Mouse (Mus musculus) embryonic facial prominence, embryonic 14.5 days (tissue): Measurements from ENCODE around the gene Gm20422. TPM values are rescaled to one million over a fixed set of nuclear protein-coding genes. Genes with fewer than 3 reads are reported as not detected.
"Not testable (repeated sequence)": the region's sequence is repeated elsewhere in the genome, so short reads cannot be mapped to it uniquely, and the experiment has no call there.

Experiments used
- ATAC-seq: fragments of 200-750 bp; cut with Nextera tagmentation; 2 replicates; pipeline ENCODE4 v1.8.0; 2017; ENCODE audit warnings: low read depth, moderate number of reproducible peaks, moderate TSS enrichment
- DNase-seq: peaks from one replicate; pipeline ENCODE4 v3.0.0-alpha.2; 2015; ENCODE audit warnings: low spot score
- H3K27ac ChIP-seq: fragments of 300-500 bp; sonication (generic); replicated peaks from 2 replicates; pipeline ENCODE4 v1.5.1; 2014; ENCODE audit warnings: low read depth, mild to moderate bottlenecking, low read length, moderate library complexity
- H3K27me3 ChIP-seq: fragments of 300-500 bp; sonication (generic); replicated peaks from 2 replicates; pipeline ENCODE4 v1.6.1; 2014; ENCODE audit warnings: low read length; ENCODE audit not compliant: control insufficient read depth, insufficient read depth
- H3K36me3 ChIP-seq: fragments of 300-500 bp; sonication (generic); 2 replicates; pipeline ENCODE4 v1.6.1; 2014; ENCODE audit warnings: low read length, mixed read lengths; ENCODE audit not compliant: control insufficient read depth, insufficient read depth
- H3K4me1 ChIP-seq: fragments of 300-500 bp; sonication (generic); 2 replicates; pipeline ENCODE4 v1.6.1; 2014; ENCODE audit warnings: antibody characterized with exemption, low read length; ENCODE audit not compliant: control insufficient read depth, insufficient read depth
- H3K4me2 ChIP-seq: fragments of 300-500 bp; sonication (generic); 2 replicates; pipeline ENCODE4 v1.6.1; 2014; ENCODE audit warnings: low read depth, mild to moderate bottlenecking, low read length, moderate library complexity, mixed read lengths
- H3K4me3 ChIP-seq: fragments of 300-500 bp; sonication (generic); 2 replicates; pipeline ENCODE4 v1.5.1; 2014; ENCODE audit warnings: low read depth, mild to moderate bottlenecking, low read length
- H3K9ac ChIP-seq: fragments of 300-500 bp; sonication (generic); 2 replicates; pipeline ENCODE4 v1.6.1; 2014; ENCODE audit warnings: low read depth, mild to moderate bottlenecking, low read length, moderate library complexity, mixed read lengths
- H3K9me3 ChIP-seq: fragments of 300-500 bp; sonication (generic); 2 replicates; pipeline ENCODE4 v1.6.1; 2016; ENCODE audit warnings: low read length; ENCODE audit not compliant: control insufficient read depth
- WGBS: fragments of 180-500 bp; shearing (Covaris S2); extraction: QIAGEN DNeasy Blood & Tissue Kit; methylation state at CpG from one replicate; pipeline ENCODE4 v1.1.7; 2014; 5-methylcytosine and 5-hydroxymethylcytosine counted together
- polyA plus RNA-seq: library from polyadenylated mRNA; unstranded; fragments of >200 nt; fragmentation: Nextera tagmentation; extraction: Ambion mirVana; gene quantifications from 2 replicates; pipeline ENCODE4 v1.2.1, GENCODE M21; 2014

Gene Gm20422
- polyA plus RNA-seq, 1 experiment from 2014 or later, result 0.22 TPM

- peaks cover 37% of the 10 kb centered on the region for H3K36me3 ChIP-seq
- no peak overlapping the region for H3K4me3 ChIP-seq
- H3K9ac ChIP-seq, result no peak overlapping the region
- H3K9me3 ChIP-seq, result no peaks in the 10 kb centered on the region
- H3K27ac ChIP-seq, result no peak overlapping the region
- ATAC-seq (no peak), DNase-seq (no peak)
- 88% methylated on average over 8 of the region's 8 CpGs for WGBS
- no peaks in the 10 kb centered on the region for H3K27me3 ChIP-seq
- H3K4me2 ChIP-seq, result no peak overlapping the region
- peaks cover 6% of the 10 kb centered on the region for H3K4me1 ChIP-seq
These were observed 61.2 kb downstream of the Gm20422 start for GRCm38 (mm10) chr8:69713516-69713915.

- not testable (repeated sequence) for DNase-seq, H3K4me2 ChIP-seq, H3K27ac ChIP-seq, H3K27me3 ChIP-seq, H3K9ac ChIP-seq, H3K4me1 ChIP-seq, ATAC-seq, H3K4me3 ChIP-seq
- 98% methylated on average over 10 of the region's 10 CpGs for WGBS
- Histone ChIP-seq H3K9me3 (peaks cover 18% of the 10 kb centered on the region; the same call in 1 of the 2 replicates), H3K36me3 (peaks cover 66% of the 10 kb centered on the region)
These were observed 64.1 kb downstream of the Gm20422 start, which contains the start of gene Zfp869 for GRCm38 (mm10) chr8:69710624-69711023. Zfp869 (minus strand) TSS chr8:69710724.

GRCm38 (mm10) chr8:69701810-69702209, 72.9 kb downstream of the Gm20422 start:
- no peak for DNase-seq
- 73% methylated on average over 6 of the region's 6 CpGs for WGBS
- H3K4me3 ChIP-seq, result no peak overlapping the region
- no peak overlapping the region for H3K4me2 ChIP-seq
- no peaks in the 10 kb centered on the region for H3K4me1 ChIP-seq
- H3K27me3 ChIP-seq, result no peaks in the 10 kb centered on the region
- H3K9me3 ChIP-seq, result peaks cover 17% of the 10 kb centered on the region; the same call in 1 of the 2 replicates
- no peak for ATAC-seq
- no peak overlapping the region for H3K9ac ChIP-seq
- no peak overlapping the region for H3K27ac ChIP-seq
- peaks cover 47% of the 10 kb centered on the region for H3K36me3 ChIP-seq

Other genes with a start within 250 kb of the Gm20422 start
- 17.3 and 19.8 TPM in 2 replicates for gene Zfp868, start 149.3 kb downstream of the Gm20422 start, polyA plus RNA-seq
- gene Zfp964, start 120.4 kb downstream of the Gm20422 start, polyA plus RNA-seq, result 1.5 and 1.8 TPM in 2 replicates
- gene Zfp869, start 64.2 kb downstream of the Gm20422 start, polyA plus RNA-seq, result 24.7 and 30.1 TPM in 2 replicates
- gene Zfp963, start 24.9 kb downstream of the Gm20422 start, polyA plus RNA-seq, result 6.4 and 8.3 TPM in 2 replicates
- 41.8 and 42.9 TPM in 2 replicates for gene Atp13a1, start 16.3 kb upstream of the Gm20422 start, polyA plus RNA-seq
- 26.0 and 29.9 TPM in 2 replicates for gene Zfp866, start 16.3 kb upstream of the Gm20422 start, polyA plus RNA-seq
- gene Gmip, start 33.8 kb upstream of the Gm20422 start, polyA plus RNA-seq, result 7.0 and 8.6 TPM in 2 replicates
- gene Lpar2, start 47.5 kb upstream of the Gm20422 start, polyA plus RNA-seq, result 0.86 and 0.92 TPM in 2 replicates
- gene Pbx4, start 57.6 kb upstream of the Gm20422 start, polyA plus RNA-seq, result 8.4 and 9.0 TPM in 2 replicates
- gene Cilp2, start 112.8 kb upstream of the Gm20422 start, polyA plus RNA-seq, result 1.1 and 1.3 TPM in 2 replicates
- 2.5 and 3.1 TPM in 2 replicates for gene Tssk6, start 127.3 kb upstream of the Gm20422 start, polyA plus RNA-seq
- 185 and 201 TPM in 2 replicates for gene Ndufa13, start 127.7 kb upstream of the Gm20422 start, polyA plus RNA-seq
- 3.6 and 3.8 TPM in 2 replicates for gene Yjefn3, start 127.8 kb upstream of the Gm20422 start, polyA plus RNA-seq
- gene Gatad2a, start 221.5 kb upstream of the Gm20422 start, polyA plus RNA-seq, result 49.4 and 50.4 TPM in 2 replicates